Mouse (Mus musculus) c-Kit-positive CD71-positive TER-119-negative erythroid progenitor cells, embryonic 14.5 days (primary cell): ENCODE measurements around the gene Cmpk2.
"Not testable (repeated sequence)": the region's sequence is repeated elsewhere in the genome, so short reads cannot be mapped to it uniquely, and the experiment has no call there.

Source experiments
- DNase-seq: peaks from one replicate; pipeline ENCODE4 v3.0.0-alpha.2; 2013; ENCODE audit warnings: low read depth

Gene Cmpk2

DNA sequence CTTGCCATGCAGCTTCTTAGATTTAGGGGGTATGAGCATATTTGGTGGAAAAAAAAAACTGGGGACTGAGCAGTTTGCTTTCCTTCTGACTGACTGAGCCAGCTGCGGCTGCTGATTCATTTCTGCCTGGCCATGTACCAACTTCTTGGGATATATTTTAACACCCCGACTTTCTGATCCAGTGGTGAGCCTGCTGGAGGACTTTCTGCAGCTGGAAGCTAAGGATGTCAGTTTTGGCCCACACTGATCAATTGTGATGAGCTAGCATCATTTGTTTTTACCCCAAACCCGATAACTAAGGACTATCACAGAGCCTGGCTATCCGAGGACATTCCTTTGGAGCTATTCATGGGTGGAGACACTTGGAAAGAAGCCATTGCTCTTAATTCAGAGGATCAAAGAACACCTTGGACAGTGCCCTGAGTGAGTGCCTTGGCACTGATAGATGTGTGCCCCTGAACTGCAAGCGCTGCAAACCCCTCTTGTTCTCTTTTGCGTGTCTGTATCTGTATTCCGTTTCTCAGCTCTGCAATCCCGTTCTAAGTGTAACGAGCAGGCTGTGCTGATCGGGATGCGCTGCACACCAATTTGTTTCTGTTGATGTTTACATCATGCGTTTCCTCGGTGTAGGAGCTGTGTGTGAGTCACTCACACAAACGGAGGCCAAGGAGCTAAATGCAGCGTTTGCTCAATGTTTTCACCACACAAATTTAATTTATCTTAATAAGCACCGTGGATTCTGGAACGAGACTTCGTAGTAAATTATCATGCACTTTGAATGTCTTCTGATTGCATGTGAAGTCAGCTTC is 9.4 kb downstream of the Cmpk2 start:
- DNase-seq, result no peak

- not testable (repeated sequence) for DNase-seq
These were observed 17.0 kb downstream of the Cmpk2 start for GRCm38 (mm10) chr12:26485738-26486580.

DNA sequence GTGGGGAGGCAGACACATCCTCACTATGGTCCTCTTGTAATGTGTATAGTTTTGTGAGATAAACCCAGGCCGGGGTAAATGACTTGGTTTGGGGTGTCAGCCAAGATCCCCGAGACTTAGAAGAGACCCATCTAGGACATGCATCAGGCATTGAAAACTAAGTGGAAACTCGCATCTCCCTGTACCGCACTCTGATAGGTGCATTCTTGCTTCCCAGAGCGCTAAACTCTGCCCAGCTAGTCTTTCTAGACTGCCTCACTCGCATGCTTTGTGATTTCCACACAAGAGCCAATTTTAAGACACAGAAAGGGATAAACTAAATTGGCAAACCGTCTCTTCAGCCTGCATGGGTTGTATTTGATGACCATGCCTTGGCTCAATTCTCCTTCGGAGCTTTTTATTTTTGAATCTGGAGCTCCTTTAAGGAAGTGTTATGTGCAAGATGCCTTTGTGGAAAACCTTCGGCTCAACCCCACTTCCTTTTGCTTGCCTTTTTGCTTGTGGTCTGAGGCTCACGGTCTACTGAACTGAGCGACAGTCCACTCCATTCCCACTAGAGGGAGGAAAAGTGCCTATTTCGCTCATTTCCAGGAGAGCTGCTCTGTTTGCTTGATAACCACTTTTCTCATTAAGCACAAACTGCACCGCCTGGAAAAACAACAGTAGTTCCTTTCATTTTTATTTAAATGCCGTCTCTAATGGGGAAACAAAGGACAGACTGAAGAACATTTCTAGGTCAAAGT is 19.0 kb downstream of the Cmpk2 start:
- no peak for DNase-seq

- no peak for DNase-seq
These were observed 19.7 kb downstream of the Cmpk2 start for GRCm38 (mm10) chr12:26488617-26489274.

GRCm38 (mm10) chr12:26489942-26490341 is 20.9 kb downstream of the Cmpk2 start:
- DNase-seq, result no peak

GRCm38 (mm10) chr12:26501042-26501441 is 32.0 kb downstream of the Cmpk2 start:
- DNase-seq, result no peak

DNA sequence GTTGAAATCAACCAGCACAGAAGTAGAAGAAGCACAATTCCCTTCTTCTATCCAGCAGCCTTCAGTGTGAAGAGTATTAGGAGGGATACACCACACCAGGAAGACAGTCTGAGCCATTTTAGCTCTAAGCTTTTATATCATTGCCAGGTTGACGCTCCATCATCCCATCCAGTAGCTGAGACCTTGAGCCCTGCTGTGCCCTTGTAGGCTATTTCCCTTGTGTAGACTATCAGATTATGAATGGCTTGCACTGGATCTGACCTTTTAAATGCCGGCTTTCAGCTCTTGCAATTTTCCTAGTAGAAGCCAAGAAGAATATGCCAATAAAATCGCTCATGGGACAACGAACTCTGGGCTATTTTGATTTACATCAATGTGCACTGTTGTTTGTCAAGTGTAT is 42.0 kb downstream of the Cmpk2 start:
- DNase-seq, result no peak

GRCm38 (mm10) chr12:26518206-26518605 is 49.2 kb downstream of the Cmpk2 start:
- no peak for DNase-seq

- DNase-seq, result no peak
These were observed 56.1 kb downstream of the Cmpk2 start for GRCm38 (mm10) chr12:26524943-26525697.

GRCm38 (mm10) chr12:26525698-26526026 is 56.7 kb downstream of the Cmpk2 start:
- no peak for DNase-seq
